Mouse (Mus musculus) megakaryocyte progenitor cell, adult 5-6 weeks (primary cell): ENCODE data around the gene Emp2. TPM values are rescaled to one million over a fixed set of nuclear protein-coding genes. Genes with fewer than 3 reads are reported as not detected.
A peak's percentile ranks its signal among the peaks of the same experiment; 100 is the strongest.
"Not testable (repeated sequence)": the region's sequence is repeated elsewhere in the genome, so short reads cannot be mapped to it uniquely, and the experiment has no call there.

Source experiments
- ATAC-seq: replicated peaks from 2 replicates; pipeline ENCODE4 v1.8.0; 2016; ENCODE audit warnings: mild to moderate bottlenecking, moderate TSS enrichment, inconsistent platforms; ENCODE audit not compliant: poor library complexity
- total RNA-seq, 2 experiments: library from RNA; stranded (forward) in 1 of 2; stranded (reverse) in 1 of 2; fragments of 157-497, 149-512 nt in 1 of 2; fragments of 200-1000 nt in 1 of 2; gene quantifications; 2 replicates each; pipeline versions ENCODE4 v1.2.3 to v1.2.4; 2015 to 2017

The Emp2 gene
- total RNA-seq, 2 experiments from 2014 or later = not detected

- no peak for ATAC-seq
Observed at GRCm38 (mm10) chr16:10319914-10320569, 6.3 kb upstream of the Emp2 start.

DNA sequence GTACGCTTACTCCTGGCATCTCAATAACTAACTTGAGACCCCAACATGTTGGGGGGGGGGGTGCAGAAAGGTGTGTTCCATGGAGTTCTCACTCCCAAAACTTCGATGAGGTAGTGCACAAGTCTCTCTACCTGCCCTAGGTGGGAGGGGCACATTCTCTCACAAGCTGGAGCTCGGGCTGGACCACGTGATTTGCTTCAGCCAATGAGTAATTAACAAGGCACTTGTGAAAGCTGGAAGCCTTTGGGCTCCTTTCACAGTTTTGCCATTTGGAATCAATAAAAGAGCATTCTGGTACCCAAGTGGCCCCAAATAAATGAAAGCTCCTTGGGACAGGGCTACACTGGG is 3.4 kb upstream of the Emp2 start:
- no peak for ATAC-seq

DNA sequence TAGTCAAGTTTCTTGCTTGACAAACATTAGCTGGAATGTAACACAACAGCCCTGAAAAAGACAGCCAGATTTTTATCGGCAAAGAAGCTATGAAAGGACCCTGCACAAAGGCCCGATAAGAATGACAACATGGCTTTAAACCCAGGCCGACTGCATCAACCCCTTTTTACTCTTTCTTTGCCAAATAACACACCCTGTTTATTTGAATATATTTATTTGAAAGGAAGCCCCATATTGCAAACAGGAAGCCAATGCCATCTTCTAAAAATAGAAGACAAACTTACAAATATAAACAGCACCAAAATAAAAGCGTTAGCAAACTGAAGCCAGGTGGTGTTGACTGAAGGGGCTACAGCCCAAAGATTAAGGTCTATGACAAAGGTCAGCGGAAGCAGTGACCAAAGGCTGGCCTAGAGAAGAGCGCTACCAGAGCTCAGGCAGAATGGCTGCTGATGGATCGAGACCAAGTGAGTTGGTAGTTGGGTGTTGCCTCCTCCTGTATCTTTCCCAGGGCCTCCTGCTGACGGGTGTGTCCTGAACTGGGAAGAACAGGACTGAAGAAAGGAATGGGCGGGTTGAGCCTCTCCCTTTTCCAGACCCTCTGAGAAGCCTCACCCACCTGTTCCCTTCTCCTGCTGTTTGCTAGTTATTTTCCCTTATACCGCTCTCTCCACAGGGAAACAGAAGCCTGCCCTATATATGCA is 2.9 kb upstream of the Emp2 start:
- ATAC-seq = no peak

- ATAC-seq = peak; percentile 40; the same call in 1 of the 2 replicates
Observed at GRCm38 (mm10) chr16:10313226-10313625, 542 bp downstream of the Emp2 start.

DNA sequence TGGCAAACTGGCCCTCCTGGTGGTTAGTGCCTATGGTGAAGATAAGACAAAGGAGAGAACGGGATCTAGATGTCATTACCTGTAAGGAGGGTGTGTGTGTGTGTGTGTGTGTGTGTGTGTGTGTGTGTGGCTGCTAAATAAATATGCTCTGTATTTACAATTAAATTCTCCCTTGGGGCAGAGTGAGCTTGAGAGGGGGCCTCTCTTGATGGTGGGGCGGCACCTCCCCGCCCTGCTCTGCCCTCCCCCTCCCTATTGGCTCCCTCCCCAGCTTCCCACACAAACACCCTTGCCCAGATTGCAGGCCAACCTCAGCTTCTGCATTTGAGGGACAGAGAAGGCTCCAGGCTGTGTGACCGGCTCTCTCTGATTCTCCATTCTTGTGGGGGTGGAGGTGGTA is 1.8 kb downstream of the Emp2 start:
- no peak for ATAC-seq

- ATAC-seq = no peak
Observed at GRCm38 (mm10) chr16:10311086-10311485, 2.7 kb downstream of the Emp2 start.

DNA sequence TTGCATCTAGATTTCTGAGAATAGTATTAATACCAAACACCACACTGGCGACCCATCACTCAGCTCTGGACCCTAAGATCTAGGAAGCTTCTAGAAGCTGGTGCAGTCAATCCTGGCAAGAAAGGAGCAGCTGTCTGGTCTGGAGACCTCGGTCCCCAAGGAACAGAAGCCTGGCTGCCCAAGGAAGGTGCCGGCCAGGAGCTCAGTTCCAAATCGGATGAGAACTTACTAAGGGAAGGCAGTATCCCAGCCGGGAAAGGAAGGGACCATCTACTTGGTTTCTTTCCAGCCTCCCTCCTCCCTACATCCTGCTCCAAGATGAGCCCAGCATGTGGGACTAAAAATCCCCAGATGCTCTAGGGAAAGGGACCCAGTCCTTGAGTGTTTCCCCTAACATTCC is 3.3 kb downstream of the Emp2 start:
- ATAC-seq = no peak

GRCm38 (mm10) chr16:10307351-10307750 is 6.4 kb downstream of the Emp2 start:
- peak; percentile 11; the same call in 1 of the 2 replicates for ATAC-seq

- 0 out of 2 replicates have a peak, but pooled peaks have one; percentile 8 for ATAC-seq
Observed at GRCm38 (mm10) chr16:10306101-10306500, 7.7 kb downstream of the Emp2 start.

GRCm38 (mm10) chr16:10301337-10301736 is 12.4 kb downstream of the Emp2 start:
- 0 out of 2 replicates have a peak, but pooled peaks have one; percentile 19 for ATAC-seq

DNA sequence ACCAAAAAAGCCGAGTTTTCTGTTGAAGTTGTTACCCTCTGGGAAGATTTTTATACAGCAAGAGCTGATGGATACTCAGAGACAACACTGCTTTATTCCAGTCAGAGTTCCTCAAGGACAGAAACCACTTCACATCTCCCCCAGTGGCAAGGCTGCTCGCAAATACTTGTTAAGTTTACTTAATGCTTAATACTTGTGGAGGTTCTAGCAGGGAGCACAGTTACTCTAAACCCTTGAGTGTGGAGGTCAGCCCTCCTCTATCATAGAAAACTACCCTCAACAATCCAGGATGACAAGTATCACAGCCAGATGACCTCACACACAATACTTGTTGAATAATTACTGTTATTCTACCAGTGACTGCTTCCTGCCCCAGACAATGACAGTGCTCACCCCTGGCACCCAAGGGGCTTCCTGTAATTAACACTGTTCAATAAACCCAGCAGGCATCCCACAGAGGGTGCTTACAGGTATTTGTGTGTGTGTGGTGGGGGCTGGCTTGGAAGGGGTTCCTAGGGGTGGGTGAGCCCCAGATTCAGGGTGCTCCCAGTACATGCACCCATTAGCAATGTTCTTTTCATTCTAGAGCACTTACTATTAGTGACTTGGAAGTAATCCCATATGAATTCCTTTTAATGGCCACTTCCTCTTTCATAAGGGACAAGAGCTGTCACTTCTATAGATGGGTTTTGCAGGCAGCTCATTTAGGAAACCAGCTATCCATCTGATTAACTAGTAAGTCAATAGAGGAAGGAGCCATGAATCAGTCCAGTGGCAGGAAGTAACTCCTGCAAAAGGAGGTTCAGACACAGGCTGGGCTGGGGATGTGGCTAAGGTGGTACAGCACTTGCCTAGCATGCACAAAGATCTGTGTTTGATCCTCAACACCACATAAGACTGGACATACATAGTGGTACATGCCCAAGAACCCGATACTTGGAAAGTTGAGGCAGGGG is 13.3 kb downstream of the Emp2 start:
- ATAC-seq = peak; percentile 65

- ATAC-seq = no peak
Observed at GRCm38 (mm10) chr16:10299637-10300036, 14.1 kb downstream of the Emp2 start.

DNA sequence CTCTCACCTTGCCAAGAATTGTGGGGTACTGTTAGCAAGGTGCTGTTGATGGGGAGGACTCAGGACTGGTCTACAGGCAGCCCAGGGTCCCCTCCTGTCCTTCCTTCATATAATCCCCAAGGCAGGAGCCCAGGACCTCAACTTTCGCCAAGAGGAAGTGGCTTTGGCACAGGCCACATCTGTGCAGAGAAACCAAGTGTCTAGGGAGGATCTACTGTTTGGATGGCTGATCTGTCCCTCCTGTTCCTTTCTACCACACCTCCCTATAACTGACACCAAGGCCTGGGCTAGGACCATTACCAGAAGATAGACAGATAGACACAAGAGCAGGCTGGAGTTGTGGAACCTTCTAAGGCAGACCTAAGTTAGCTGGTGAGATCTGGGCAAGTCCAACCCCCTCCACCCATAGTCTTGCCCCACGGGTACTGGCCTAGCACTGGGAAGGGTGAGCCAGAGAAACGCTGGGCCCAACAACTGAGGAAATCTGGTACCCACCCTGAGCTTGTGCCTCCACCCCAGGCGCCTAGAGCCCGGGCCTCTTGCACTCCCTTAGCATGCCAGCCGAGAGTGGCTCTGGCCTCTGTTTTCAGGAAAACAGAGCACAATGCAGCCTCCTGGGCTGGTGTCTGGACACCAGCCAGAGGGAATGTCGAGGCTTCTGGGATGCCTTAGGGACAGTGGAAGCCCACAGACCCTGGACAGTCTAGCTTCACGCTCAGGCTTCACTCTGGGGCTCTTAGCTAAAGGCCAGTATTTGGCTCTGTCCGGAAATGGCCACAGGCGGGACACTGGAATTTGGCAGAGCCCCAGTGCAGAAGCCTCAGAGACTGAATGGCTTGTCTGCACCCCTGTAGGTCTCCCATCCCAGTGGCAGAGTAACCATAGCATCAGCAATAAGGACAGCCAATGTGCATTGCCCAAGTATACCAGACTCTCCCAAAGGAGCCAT is 15.8 kb downstream of the Emp2 start:
- no peak for ATAC-seq

DNA sequence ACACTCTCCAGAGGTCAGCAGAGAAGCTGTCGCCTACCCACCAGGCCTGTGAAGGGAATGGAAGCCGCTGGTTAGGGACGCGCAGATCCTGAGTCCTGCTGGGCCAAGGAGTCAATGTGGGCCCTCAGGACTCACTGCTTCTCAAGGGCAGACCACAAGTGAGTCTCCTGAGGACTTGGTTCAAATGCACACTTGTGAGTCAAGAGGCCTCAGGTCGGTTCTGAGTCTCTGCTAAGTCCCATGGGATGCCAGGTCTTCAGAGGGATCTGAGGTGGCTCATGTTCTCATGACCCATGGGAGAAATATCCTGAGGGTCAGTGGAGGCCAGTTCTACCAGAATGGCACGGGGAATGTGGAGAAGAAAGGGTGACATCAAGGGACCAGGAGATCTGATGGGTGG is 25.7 kb downstream of the Emp2 start:
- no peak for ATAC-seq

GRCm38 (mm10) chr16:10286513-10287268 is 27.1 kb downstream of the Emp2 start:
- peak; percentile 87 for ATAC-seq

DNA sequence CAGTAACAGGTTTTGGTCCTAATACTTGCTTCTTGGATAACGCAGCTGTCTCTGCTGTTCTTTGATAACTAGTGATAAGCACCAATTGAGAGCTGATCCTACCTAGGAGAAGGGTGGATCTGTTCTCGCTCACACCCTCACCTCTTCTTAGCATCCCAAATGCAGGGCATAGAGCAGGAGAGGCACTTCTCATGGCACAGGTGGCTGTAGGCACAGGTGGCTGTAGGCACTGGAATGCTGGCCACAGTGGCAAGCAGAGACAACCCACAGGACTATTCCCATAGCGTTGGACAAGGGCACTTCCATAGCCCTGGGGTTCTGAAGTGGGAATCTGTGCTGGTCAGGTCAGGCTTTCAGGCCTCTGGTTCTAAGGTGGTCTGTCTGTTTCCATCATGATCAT is 31.9 kb downstream of the Emp2 start:
- no peak for ATAC-seq

DNA sequence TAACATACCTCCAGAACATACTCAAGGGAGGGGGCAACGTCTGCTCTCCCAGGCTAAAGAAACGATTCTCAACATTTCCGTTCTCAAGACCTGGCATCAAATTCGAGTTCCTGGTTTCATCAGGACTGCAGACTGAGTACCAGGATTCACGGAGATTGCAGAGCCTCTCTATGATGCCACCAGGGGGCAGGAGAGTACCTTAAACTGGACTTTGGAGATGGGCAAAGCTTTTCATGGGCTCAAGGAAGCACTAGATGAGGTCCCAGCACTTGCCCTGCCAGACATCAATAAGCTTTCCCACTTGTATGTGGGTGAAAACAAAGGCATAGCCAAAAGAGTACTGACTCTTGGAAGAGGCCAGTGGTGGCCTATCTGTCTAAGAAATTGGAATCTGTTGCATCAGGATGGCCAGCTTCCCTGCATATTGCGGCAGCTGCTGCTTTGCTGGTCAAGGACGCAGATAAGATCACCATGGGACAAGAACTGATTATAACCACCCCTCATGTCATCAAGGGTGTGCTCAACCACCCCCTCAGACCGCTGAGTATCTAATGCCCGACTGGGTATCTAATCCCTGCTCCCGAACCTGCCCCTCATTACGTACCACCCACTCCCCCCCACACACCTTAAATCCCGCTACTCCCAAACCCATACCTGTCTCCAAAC is 33.3 kb downstream of the Emp2 start:
- peak; percentile 95 for ATAC-seq

GRCm38 (mm10) chr16:10276778-10277177 is 37.0 kb downstream of the Emp2 start:
- ATAC-seq = not testable (repeated sequence)

DNA sequence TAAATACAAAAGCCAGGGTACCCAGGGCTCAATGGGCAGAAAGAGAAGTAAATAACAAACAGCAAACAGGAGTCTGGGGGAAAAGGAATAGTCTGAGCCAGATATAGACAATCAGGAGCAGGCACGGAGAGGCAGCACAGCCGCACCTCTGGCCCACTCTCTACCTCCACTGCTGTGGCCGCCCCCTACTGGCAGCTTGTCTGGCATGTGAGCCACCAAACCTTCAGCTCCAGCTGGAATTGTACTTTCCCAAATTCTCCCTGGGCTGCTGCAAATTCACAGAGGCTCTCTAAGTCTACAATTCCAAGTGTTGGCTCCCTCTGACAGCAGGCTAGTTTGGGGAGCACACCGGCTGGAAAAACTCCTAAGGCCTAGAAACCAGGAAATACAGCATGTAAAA is 39.3 kb downstream of the Emp2 start:
- peak; percentile 54; the same call in 1 of the 2 replicates for ATAC-seq
